Mouse (Mus musculus) cerebellum, adult 2 months (tissue): ENCODE data around the gene Fbxo39.

Source experiments
- CTCF ChIP-seq: fragments of 200-500 bp; IDR thresholded peaks from 2 replicates; pipeline ENCODE4 v1.5.1; 2011; ENCODE audit warnings: low read depth, mild to moderate bottlenecking, control low read depth, low read length, moderate library complexity, borderline replicate concordance; ENCODE audit not compliant: insufficient read depth
- POLR2A ChIP-seq: fragments of 200-500 bp; IDR thresholded peaks from 2 replicates; pipeline ENCODE4 v1.6.1; 2011; ENCODE audit warnings: low read length, control low read depth, borderline replicate concordance; ENCODE audit not compliant: insufficient read depth

- TF ChIP-seq CTCF = no peak
- TF ChIP-seq POLR2A = no peak
These were observed 47.4 kb downstream of the Fbxo39 start for GRCm38 (mm10) chr11:72361385-72362346.
